Mouse (Mus musculus) cerebellum, adult 2 months (tissue): ENCODE measurements around the gene Zfp94. TPM values are rescaled to one million over a fixed set of nuclear protein-coding genes. Genes with fewer than 3 reads are reported as not detected.

Source experiments
- DNase-seq, 2 experiments: peaks; one replicate each; pipeline ENCODE4 v3.0.0; 2021
- H3K27ac ChIP-seq: fragments of 200-500 bp; 2 replicates; pipeline ENCODE4 v1.5.1; 2012; ENCODE audit warnings: low read length, control low read depth, inconsistent platforms; ENCODE audit not compliant: insufficient read depth
- H3K27me3 ChIP-seq: fragments of 200-500 bp; 2 replicates; pipeline ENCODE4 v1.6.1; 2012; ENCODE audit warnings: inconsistent platforms, mild to moderate bottlenecking, low read length, moderate library complexity; ENCODE audit not compliant: control insufficient read depth, insufficient read depth
- H3K4me1 ChIP-seq: fragments of 200-500 bp; 2 replicates; pipeline ENCODE4 v1.6.1; 2011; ENCODE audit warnings: low read length; ENCODE audit not compliant: control insufficient read depth, insufficient read depth
- H3K4me3 ChIP-seq: fragments of 200-500 bp; replicated peaks from 2 replicates; pipeline ENCODE3; 2011; ENCODE audit warnings: mild to moderate bottlenecking, low read depth, low read length, control low read depth; ENCODE audit not compliant: insufficient read depth
- CTCF ChIP-seq: fragments of 200-500 bp; IDR thresholded peaks from 2 replicates; pipeline ENCODE4 v1.5.1; 2011; ENCODE audit warnings: low read depth, mild to moderate bottlenecking, control low read depth, low read length, moderate library complexity, borderline replicate concordance; ENCODE audit not compliant: insufficient read depth
- POLR2A ChIP-seq: fragments of 200-500 bp; IDR thresholded peaks from 2 replicates; pipeline ENCODE4 v1.6.1; 2011; ENCODE audit warnings: low read length, control low read depth, borderline replicate concordance; ENCODE audit not compliant: insufficient read depth
- WGBS: fragments of 180-500 bp; shearing (Covaris S2); methylation state at CpG from one replicate; pipeline ENCODE4 v1.1.7; 2018; 5-methylcytosine and 5-hydroxymethylcytosine counted together
- polyA plus RNA-seq: library from polyadenylated mRNA; depleted of rRNA; stranded (reverse); fragments of >200 nt; gene quantifications from 2 replicates; pipeline ENCODE4 v1.2.3, GENCODE M21; 2012

The Zfp94 gene
- polyA plus RNA-seq, 1 experiment: 18.3 TPM

GRCm38 (mm10) chr7:24348896-24349295 is 32.4 kb upstream of the Zfp94 start, which contains the start of gene Lypd5:
Gene Lypd5, plus strand, starts transcription at chr7:24349196.
- Histone ChIP-seq H3K4me1 (no peaks in the 10 kb centered on the region), H3K27me3 (no peaks in the 10 kb centered on the region), H3K27ac (no peak within 1 kb of the TSS), H3K4me3 (no peak within 1 kb of the TSS)
- WGBS: 39% methylated on average over 6 of the region's 6 CpGs
- DNase-seq: no peak
- TF ChIP-seq POLR2A: no peak
- no peak for TF ChIP-seq CTCF

- TF ChIP-seq POLR2A (no peak), CTCF (no peak)
- no peak for DNase-seq
- 63% methylated on average over 5 of the region's 5 CpGs for WGBS
- Histone ChIP-seq H3K4me3 (no peak overlapping the region), H3K4me1 (no peaks in the 10 kb centered on the region), H3K27ac (no peak overlapping the region), H3K27me3 (no peaks in the 10 kb centered on the region)
Observed at GRCm38 (mm10) chr7:24346444-24346843, 30.0 kb upstream of the Zfp94 start.

- no peak overlapping the region for H3K4me3 ChIP-seq
- no peaks in the 10 kb centered on the region for H3K27me3 ChIP-seq
- WGBS: 38% methylated on average over 7 of the region's 7 CpGs
- no peak for DNase-seq
- H3K27ac ChIP-seq: no peak overlapping the region
- no peak for TF ChIP-seq CTCF
- no peak for TF ChIP-seq POLR2A
- no peaks in the 10 kb centered on the region for H3K4me1 ChIP-seq
Observed at GRCm38 (mm10) chr7:24343701-24344272, 27.3 kb upstream of the Zfp94 start.

- no peak overlapping the region for H3K4me3 ChIP-seq
- H3K27me3 ChIP-seq: no peaks in the 10 kb centered on the region
- no peak overlapping the region for H3K27ac ChIP-seq
- no peak for DNase-seq
- no peaks in the 10 kb centered on the region for H3K4me1 ChIP-seq
- TF ChIP-seq POLR2A (no peak), CTCF (no peak)
- WGBS: 47% methylated on average over 2 of the region's 2 CpGs
Observed at GRCm38 (mm10) chr7:24338241-24338640, 21.8 kb upstream of the Zfp94 start.

GRCm38 (mm10) chr7:24335699-24336309 is 19.3 kb upstream of the Zfp94 start:
- peak; percentile 52 to 61 for DNase-seq

GRCm38 (mm10) chr7:24333304-24333986 is 17.0 kb upstream of the Zfp94 start, which contains the start of gene Tescl:
Gene Tescl, minus strand, starts transcription at chr7:24333936.
- Histone ChIP-seq H3K27ac (no peak within 1 kb of the TSS), H3K27me3 (no peaks in the 10 kb centered on the region), H3K4me3 (no peak within 1 kb of the TSS), H3K4me1 (no peaks in the 10 kb centered on the region)
- 49% methylated on average over 49 of the region's 49 CpGs for WGBS
- no peak for TF ChIP-seq POLR2A
- no peak for TF ChIP-seq CTCF
- DNase-seq: peak; percentile 33 to 35

More at GRCm38 (mm10) chr7:24335699-24336309, 19.3 kb upstream of the Zfp94 start:
- H3K4me3 ChIP-seq: no peak overlapping the region
- no peaks in the 10 kb centered on the region for H3K4me1 ChIP-seq
- no peaks in the 10 kb centered on the region for H3K27me3 ChIP-seq
- WGBS: 12% methylated on average over 5 of the region's 5 CpGs
- TF ChIP-seq POLR2A (no peak), CTCF (peak; percentile 42; the same call in 1 of the 2 replicates)
- no peak overlapping the region for H3K27ac ChIP-seq

- Histone ChIP-seq H3K27me3 (no peaks in the 10 kb centered on the region), H3K27ac (no peak overlapping the region), H3K4me3 (no peak overlapping the region), H3K4me1 (no peaks in the 10 kb centered on the region)
- no peak for DNase-seq
- no peak for TF ChIP-seq POLR2A
- TF ChIP-seq CTCF: no peak
- WGBS: 89% methylated on average over 14 of the region's 14 CpGs
Observed at GRCm38 (mm10) chr7:24327281-24327975, 11.0 kb upstream of the Zfp94 start.
